Mouse (Mus musculus) C2C12 (cell line): ENCODE results near the gene Camk2d. TPM values are rescaled to one million over a fixed set of nuclear protein-coding genes. Genes with fewer than 3 reads are reported as not detected.

ENCODE experiments used
- H3K27me3 ChIP-seq: one replicate; pipeline ENCODE4 v1.6.1; 2011; ENCODE audit not compliant: control insufficient read depth, insufficient read depth, insufficient read length
- H3K36me3 ChIP-seq: one replicate; pipeline ENCODE4 v1.6.1; 2011; ENCODE audit not compliant: control insufficient read depth, insufficient read depth
- H3K4me3 ChIP-seq: one replicate; pipeline ENCODE4 v1.5.1; 2011; ENCODE audit warnings: mild to moderate bottlenecking, control low read depth; ENCODE audit not compliant: poor library complexity, insufficient read depth, severe bottlenecking
- H3K79me2 ChIP-seq: one replicate; pipeline ENCODE4 v1.6.1; 2011; ENCODE audit not compliant: control insufficient read depth, insufficient read depth
- H3K79me3 ChIP-seq: one replicate; pipeline ENCODE4 v1.6.1; 2011; ENCODE audit warnings: low read depth, control low read depth
- H3ac ChIP-seq: one replicate; pipeline ENCODE3; 2011; ENCODE audit warnings: low read depth; ENCODE audit not compliant: control insufficient read depth, insufficient read length
- CEBPB ChIP-seq: IDR thresholded peaks from one replicate; pipeline ENCODE4 v1.6.1; 2011; ENCODE audit warnings: low read depth, mild to moderate bottlenecking, control low read depth, moderate library complexity
- CTCF ChIP-seq: IDR thresholded peaks from one replicate; pipeline ENCODE4 v1.5.1; 2011; ENCODE audit not compliant: control insufficient read depth, insufficient read depth, insufficient read length
- FOSL1 ChIP-seq: IDR thresholded peaks from one replicate; pipeline ENCODE4 v1.8.0; 2011; ENCODE audit warnings: mild to moderate bottlenecking, low read length; ENCODE audit not compliant: poor library complexity, insufficient read depth, severe bottlenecking
- MAX ChIP-seq: IDR thresholded peaks from one replicate; pipeline ENCODE4 v1.6.1; 2011; ENCODE audit warnings: mild to moderate bottlenecking, control low read depth
- MYOD1 ChIP-seq: IDR thresholded peaks from one replicate; pipeline ENCODE4 v1.6.1; 2011; ENCODE audit warnings: low read depth; ENCODE audit not compliant: control insufficient read depth, insufficient read length
- MYOG ChIP-seq: IDR thresholded peaks from one replicate; pipeline ENCODE4 v1.6.1; 2011; ENCODE audit not compliant: control insufficient read depth, insufficient read length; ENCODE audit errors: extremely low read depth
- USF1 ChIP-seq: IDR thresholded peaks from one replicate; pipeline ENCODE4 v1.6.1; 2011; ENCODE audit warnings: low read depth, mild to moderate bottlenecking, control low read depth, moderate library complexity
- polyA plus RNA-seq: library from polyadenylated mRNA; unstranded; fragments of >200 nt; fragmentation: generic; extraction: Trizol; gene quantifications from one replicate; pipeline ENCODE4 v1.2.1, GENCODE M21; 2012; ENCODE audit warnings: missing spikeins

Camk2d gene
- polyA plus RNA-seq, 1 experiment = 23.5 TPM

DNA sequence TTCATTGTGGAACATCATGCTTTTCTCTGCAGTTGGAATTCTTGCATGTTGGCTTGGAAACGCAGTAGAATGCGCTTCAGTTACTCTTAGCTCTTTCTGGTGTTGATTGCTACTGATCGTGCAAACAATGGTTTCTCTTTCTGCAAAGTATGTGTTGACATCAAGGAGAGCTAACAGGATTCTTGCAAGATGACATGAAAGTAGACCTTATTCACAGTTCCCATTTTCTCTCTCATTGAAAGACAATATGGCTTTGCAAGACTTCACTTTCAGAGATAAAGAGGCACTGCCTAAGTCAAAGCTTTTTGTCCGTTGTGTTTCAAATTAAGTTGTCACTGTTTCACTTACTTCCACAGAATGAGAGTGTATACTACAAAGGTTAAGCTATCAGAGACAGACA lies 210.0 kb downstream of the Camk2d start:
- no peak overlapping the region for H3K4me3 ChIP-seq

DNA sequence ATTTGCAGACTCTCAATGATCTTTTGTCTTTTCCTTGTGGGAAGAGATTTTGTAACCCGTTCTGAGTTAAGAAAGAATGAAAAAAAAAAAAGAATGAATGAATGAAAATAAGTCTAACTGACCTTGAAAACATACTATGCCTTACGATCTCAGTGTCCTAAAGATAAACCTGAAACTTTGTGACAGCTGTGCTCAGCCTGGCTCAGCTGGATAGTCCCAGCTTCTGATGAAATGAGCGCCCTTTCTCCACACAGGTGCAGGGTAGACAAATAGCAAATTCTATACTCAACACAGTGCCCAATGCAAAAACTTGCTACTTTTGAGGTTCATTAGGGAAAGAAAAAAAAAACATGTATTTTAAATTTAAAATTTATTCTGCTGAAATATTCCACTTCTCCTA lies 213.8 kb downstream of the Camk2d start:
- Histone ChIP-seq H3K4me3 (no peak overlapping the region), H3K36me3 (peaks cover 14% of the 10 kb centered on the region), H3K79me3 (no peaks in the 10 kb centered on the region), H3ac (no peak overlapping the region), H3K27me3 (no peaks in the 10 kb centered on the region), H3K79me2 (no peaks in the 10 kb centered on the region)
- TF ChIP-seq MYOD1 = no peak
- no peak for TF ChIP-seq MAX
- TF ChIP-seq FOSL1 = no peak
- TF ChIP-seq MYOG = no peak
- TF ChIP-seq CTCF = no peak
- no peak for TF ChIP-seq CEBPB
- TF ChIP-seq USF1 = no peak

More for the DNA sequence above, 210.0 kb downstream of the Camk2d start:
- no peaks in the 10 kb centered on the region for H3K79me2 ChIP-seq
- no peaks in the 10 kb centered on the region for H3K27me3 ChIP-seq
- H3K79me3 ChIP-seq = no peaks in the 10 kb centered on the region
- TF ChIP-seq MYOG = no peak
- no peak for TF ChIP-seq FOSL1
- no peak for TF ChIP-seq MAX
- TF ChIP-seq USF1 = no peak
- no peak for TF ChIP-seq CEBPB
- TF ChIP-seq CTCF = no peak
- no peak for TF ChIP-seq MYOD1
- H3K36me3 ChIP-seq = peaks cover 40% of the 10 kb centered on the region
- no peak overlapping the region for H3ac ChIP-seq

DNA sequence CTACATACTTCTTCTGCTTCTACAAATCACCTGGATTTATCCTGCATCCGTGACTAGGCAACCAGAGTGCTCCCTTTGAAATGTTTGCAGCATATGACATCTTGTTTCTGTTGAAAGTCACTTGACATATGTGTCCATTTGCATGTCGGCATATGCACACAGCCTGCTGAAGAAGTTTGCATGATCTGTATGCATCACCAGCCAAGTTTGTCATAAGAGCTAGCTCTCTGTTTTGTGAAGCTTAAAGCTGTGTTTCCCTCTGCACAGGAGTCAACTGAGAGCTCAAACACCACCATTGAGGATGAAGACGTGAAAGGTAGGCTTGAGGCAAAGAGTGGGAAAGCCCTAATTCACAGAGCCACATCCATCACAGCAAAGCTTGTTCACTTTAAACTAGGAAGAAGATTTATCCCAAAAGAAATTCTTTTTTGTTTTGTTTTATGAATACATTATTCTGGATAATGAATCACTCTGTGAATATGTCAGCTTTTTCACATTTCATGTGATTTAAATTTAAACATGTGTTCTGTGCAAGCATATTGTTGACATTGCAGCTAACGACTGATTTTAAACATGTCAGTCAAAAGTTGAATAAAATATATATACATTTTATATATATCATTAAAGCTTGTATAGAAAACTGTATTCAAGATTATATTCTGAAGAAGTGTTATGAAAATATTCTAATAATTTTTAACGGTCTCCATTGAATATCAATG lies 214.4 kb downstream of the Camk2d start:
- H3K27me3 ChIP-seq = no peaks in the 10 kb centered on the region
- H3ac ChIP-seq = no peak overlapping the region
- no peak overlapping the region for H3K4me3 ChIP-seq
- peaks cover 14% of the 10 kb centered on the region for H3K36me3 ChIP-seq
- no peaks in the 10 kb centered on the region for H3K79me3 ChIP-seq
- H3K79me2 ChIP-seq = no peaks in the 10 kb centered on the region
- TF ChIP-seq MYOG = no peak
- TF ChIP-seq CTCF = no peak
- no peak for TF ChIP-seq USF1
- TF ChIP-seq MYOD1 = no peak
- no peak for TF ChIP-seq CEBPB

DNA sequence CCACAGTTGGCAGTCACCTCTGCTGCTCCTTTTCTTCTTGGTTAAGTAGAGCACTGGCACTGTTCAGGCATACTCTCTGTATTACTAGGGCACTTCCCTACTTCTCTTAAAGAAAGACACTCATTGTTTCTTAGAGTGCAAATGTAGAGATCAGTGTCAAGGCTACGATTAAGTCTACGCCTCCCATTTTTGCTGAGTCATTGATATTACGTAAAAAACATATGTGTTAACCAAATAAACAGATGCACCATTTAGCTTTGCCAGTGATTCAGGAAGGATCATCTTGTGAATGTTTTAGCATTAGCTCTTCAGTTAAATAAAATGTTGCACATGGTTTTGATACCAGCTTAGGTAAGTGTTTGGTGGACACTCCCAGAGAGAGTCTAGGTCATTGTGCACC lies 215.5 kb downstream of the Camk2d start:
- Histone ChIP-seq H3K27me3 (no peaks in the 10 kb centered on the region), H3K79me3 (no peaks in the 10 kb centered on the region), H3K36me3 (peaks cover 20% of the 10 kb centered on the region), H3ac (no peak overlapping the region), H3K79me2 (no peaks in the 10 kb centered on the region), H3K4me3 (no peak overlapping the region)
- TF ChIP-seq FOSL1 = no peak
- no peak for TF ChIP-seq CTCF
- no peak for TF ChIP-seq USF1
- TF ChIP-seq MAX = no peak
- TF ChIP-seq MYOG = no peak
- no peak for TF ChIP-seq CEBPB
- TF ChIP-seq MYOD1 = no peak

DNA sequence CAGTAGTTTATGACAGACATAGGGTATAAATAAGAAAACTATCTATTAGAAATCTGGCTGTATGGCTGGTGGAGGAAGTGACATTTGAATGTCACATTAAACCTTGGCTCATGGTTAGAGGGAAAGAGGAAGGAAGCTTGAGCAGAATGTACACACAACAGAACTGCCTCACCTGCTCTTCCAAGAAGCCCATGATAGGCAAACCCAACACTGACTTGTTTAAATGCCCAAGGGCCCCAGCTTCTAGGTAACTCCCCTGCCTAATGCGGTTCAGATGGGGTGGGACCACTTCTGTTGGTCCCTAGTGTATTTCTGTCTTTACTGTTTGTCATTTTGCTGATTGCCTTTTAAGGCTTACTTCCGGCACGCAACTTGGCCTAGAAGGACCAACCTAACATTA lies 226.3 kb downstream of the Camk2d start:
- Histone ChIP-seq H3K4me3 (no peak overlapping the region), H3K79me2 (no peaks in the 10 kb centered on the region), H3K79me3 (no peaks in the 10 kb centered on the region), H3K36me3 (peaks cover 15% of the 10 kb centered on the region), H3ac (no peak overlapping the region), H3K27me3 (no peaks in the 10 kb centered on the region)
- TF ChIP-seq MYOG (no peak), MAX (no peak), MYOD1 (no peak), CTCF (no peak), USF1 (no peak), FOSL1 (no peak), CEBPB (no peak)

DNA sequence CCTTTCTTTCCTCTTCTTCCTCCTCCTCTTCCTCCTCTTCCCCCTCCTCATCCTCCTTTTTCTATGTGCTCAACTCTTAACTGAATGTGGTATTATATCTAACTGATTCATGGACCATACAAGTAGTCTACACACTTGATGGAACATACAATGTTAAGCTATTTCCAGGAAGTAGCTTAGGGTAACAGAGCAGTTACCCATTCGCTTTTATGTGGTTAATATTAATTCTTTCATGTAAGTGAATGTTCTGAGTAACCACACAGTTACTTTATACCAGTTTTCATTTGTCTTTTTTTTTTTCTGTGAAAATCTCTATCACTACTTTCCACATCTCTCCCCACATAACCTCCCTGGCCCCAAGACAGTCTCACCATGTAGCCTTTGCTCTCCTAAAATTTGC lies 228.8 kb downstream of the Camk2d start:
- Histone ChIP-seq H3K79me3 (no peaks in the 10 kb centered on the region), H3ac (no peak overlapping the region), H3K36me3 (peaks cover 7% of the 10 kb centered on the region), H3K27me3 (no peaks in the 10 kb centered on the region), H3K4me3 (no peak overlapping the region), H3K79me2 (no peaks in the 10 kb centered on the region)
- TF ChIP-seq CTCF (no peak), MAX (no peak), MYOD1 (no peak), USF1 (no peak), CEBPB (no peak), MYOG (no peak), FOSL1 (no peak)
